Mouse (Mus musculus): Measurements from ENCODE around the gene Ccdc150.

DNA sequence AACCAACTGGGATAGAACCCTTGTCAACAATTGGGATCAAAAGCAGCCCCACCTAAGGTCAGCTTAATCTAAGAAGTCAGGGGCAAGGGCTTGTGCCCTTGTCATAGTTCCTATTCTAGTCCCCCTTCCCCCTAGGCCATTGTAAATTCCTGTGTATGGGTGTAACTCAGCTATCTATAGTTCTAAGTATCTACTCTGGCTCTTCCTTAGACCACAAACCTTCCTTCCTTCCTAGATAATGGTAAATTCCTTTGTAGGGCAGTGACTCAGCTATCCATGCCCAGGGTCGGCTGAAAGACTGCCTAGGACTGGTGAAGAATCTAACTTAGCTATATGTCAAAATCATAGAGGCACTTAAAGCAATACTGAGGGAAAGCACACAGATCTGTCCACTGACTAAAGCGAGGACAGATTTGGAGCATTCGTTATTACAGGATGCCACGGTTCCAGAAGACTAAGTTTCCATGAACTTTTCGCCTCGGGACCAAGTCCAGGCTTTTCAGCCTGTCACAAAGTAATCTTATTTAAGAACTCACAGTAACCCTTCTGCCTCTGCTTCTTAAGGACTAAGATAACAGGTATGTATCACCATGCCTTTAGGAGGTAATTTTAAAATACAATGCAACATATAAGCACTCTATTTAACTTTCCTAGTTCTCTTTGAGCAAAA lies 77.5 kb downstream of the Ccdc150 start:
- TF ChIP-seq POLR2A (IDR thresholded peaks at IDR 0.05; ENCODE audit: borderline replicate concordance, extremely low read depth, insufficient read depth, insufficient read length, poor library complexity, severe bottlenecking) = no peak
- no peak for TF ChIP-seq CTCF (IDR thresholded peaks at IDR 0.05; ENCODE audit: borderline replicate concordance, extremely low read depth, insufficient read depth, insufficient read length)

All from brain, embryonic 14.5 days (tissue).